Mouse (Mus musculus) megakaryocyte, embryonic 14.5 days (primary cell): Measurements from ENCODE around the gene Slc22a14.

Source experiments
- FLI1 ChIP-seq: IDR thresholded peaks from 2 replicates; pipeline ENCODE4 v1.6.1; 2012; ENCODE audit warnings: low read length, inconsistent platforms, mixed read lengths
- GATA1 ChIP-seq: IDR thresholded peaks from 3 replicates; pipeline ENCODE4 v1.6.1; 2012; ENCODE audit warnings: mixed read lengths, low read length, inconsistent platforms, borderline replicate concordance

DNA sequence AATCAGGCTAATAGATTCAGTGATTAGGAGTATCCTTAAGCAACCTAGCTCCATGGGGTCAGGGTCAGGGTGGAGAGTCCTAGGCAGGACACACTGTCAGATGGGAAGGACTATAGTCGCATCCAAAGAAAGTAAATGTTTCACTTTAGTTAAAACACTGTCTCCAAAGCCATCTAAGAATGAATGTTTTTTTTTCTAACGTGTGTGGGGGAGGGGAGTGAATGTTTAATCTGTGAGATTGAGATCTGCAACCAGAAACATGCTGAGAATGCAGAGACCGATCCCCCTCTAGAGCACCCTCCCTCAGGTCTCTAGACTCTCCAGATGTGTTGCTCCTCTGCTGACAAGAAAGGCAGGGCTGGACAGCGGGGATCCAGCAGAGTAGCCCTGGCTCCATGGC lies 158.2 kb downstream of the Slc22a14 start:
- TF ChIP-seq GATA1, result no peak
- no peak for TF ChIP-seq FLI1
